Mouse (Mus musculus) midbrain, embryonic 11.5 days (tissue): ENCODE measurements around the gene Spaar. TPM values are rescaled to one million over a fixed set of nuclear protein-coding genes. Genes with fewer than 3 reads are reported as not detected.

Source experiments
- ATAC-seq: fragments of 200-750 bp; cut with Nextera tagmentation; 2 replicates; pipeline ENCODE4 v1.8.0; 2017; ENCODE audit warnings: moderate TSS enrichment, moderate library complexity; ENCODE audit not compliant: low FRiP score
- DNase-seq: peaks from one replicate; pipeline ENCODE4 v3.0.0; 2015; ENCODE audit warnings: low spot score; ENCODE audit errors: missing footprints
- H3K27ac ChIP-seq: fragments of 300-500 bp; sonication (generic); 2 replicates; pipeline ENCODE4 v1.5.1; 2014; ENCODE audit warnings: low read depth, low read length
- H3K27me3 ChIP-seq: fragments of 300-500 bp; sonication (generic); 2 replicates; pipeline ENCODE4 v1.6.1; 2014; ENCODE audit warnings: mild to moderate bottlenecking, low read length, moderate library complexity, mixed read lengths; ENCODE audit not compliant: control insufficient read depth, insufficient read depth
- H3K36me3 ChIP-seq: fragments of 300-500 bp; sonication (generic); 2 replicates; pipeline ENCODE4 v1.6.1; 2014; ENCODE audit warnings: mild to moderate bottlenecking, low read length, moderate library complexity, mixed read lengths; ENCODE audit not compliant: control insufficient read depth, insufficient read depth
- H3K4me1 ChIP-seq: fragments of 300-500 bp; sonication (generic); 2 replicates; pipeline ENCODE4 v1.6.1; 2014; ENCODE audit warnings: low read length; ENCODE audit not compliant: control insufficient read depth, insufficient read depth
- H3K4me2 ChIP-seq: fragments of 300-500 bp; sonication (generic); 2 replicates; pipeline ENCODE4 v1.6.1; 2014; ENCODE audit warnings: mild to moderate bottlenecking, moderate library complexity
- H3K4me3 ChIP-seq: fragments of 300-500 bp; sonication (generic); 2 replicates; pipeline ENCODE4 v1.5.1; 2014; ENCODE audit warnings: low read depth, low read length
- H3K9ac ChIP-seq: fragments of 300-500 bp; sonication (generic); 2 replicates; pipeline ENCODE4 v1.6.1; 2014; ENCODE audit warnings: low read length
- H3K9me3 ChIP-seq: fragments of 300-500 bp; sonication (generic); 2 replicates; pipeline ENCODE4 v1.6.1; 2016; ENCODE audit warnings: low read length; ENCODE audit not compliant: control insufficient read depth
- WGBS: fragments of 180-500 bp; shearing (Covaris S2); extraction: QIAGEN DNeasy Blood & Tissue Kit; methylation state at CpG from one replicate; pipeline ENCODE4 v1.1.7; 2014; 5-methylcytosine and 5-hydroxymethylcytosine counted together
- polyA plus RNA-seq: library from polyadenylated mRNA; unstranded; fragments of >200 nt; fragmentation: Nextera tagmentation; extraction: Ambion mirVana; gene quantifications from 2 replicates; pipeline ENCODE4 v1.2.1, GENCODE M21; 2014

Spaar gene
- polyA plus RNA-seq, 1 experiment from 2014 or later = 0.04 TPM

DNA sequence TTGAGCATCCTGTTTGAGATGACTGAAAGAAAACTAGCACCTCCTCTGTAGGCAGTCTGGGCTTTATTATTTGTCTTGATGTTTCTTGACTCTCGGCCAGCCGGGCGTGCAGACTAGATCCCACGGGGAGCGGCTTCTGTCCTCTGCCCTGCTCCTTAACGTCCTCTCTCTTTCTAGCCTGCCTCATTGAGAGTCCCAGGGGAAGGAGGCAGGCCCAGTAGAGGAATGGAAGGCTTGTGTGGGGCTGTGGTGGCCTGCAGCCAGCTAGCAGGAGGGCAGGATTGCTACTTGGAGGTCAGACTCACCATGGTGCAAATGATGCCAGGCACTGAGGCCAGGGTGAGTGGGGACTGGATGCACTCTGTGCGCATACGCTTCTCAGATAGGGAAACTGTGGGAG is 26.0 kb upstream of the Spaar start:
- Histone ChIP-seq H3K9me3 (no peaks in the 10 kb centered on the region), H3K27me3 (no peaks in the 10 kb centered on the region), H3K27ac (no peak overlapping the region), H3K9ac (no peak overlapping the region), H3K36me3 (no peaks in the 10 kb centered on the region), H3K4me3 (no peak overlapping the region), H3K4me1 (no peaks in the 10 kb centered on the region), H3K4me2 (no peak overlapping the region)
- no peak for DNase-seq
- no peak for ATAC-seq
- 82% methylated on average over 8 of the region's 8 CpGs for WGBS

DNA sequence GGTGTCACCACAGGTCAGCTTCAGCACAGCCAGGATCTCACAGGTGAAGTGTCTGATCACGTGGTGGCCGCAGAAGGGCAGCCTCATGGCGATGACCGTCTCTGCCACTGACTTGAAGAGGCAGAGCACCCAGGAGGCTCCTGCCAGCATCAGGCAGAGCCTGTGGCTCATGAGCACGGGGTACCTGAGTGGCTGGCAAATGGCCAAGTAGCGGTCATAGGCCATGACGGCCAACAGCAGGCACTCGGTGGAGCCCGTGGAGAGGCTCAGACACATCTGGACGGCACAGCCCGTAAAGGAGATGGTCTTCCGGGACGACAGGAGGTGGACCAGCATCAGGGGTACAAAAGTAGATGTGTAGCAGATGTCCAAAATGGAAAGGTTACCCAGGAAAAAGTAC is 23.8 kb upstream of the Spaar start:
- ATAC-seq = no peak
- no peaks in the 10 kb centered on the region for H3K36me3 ChIP-seq
- 89% methylated on average over 13 of the region's 13 CpGs for WGBS

DNA sequence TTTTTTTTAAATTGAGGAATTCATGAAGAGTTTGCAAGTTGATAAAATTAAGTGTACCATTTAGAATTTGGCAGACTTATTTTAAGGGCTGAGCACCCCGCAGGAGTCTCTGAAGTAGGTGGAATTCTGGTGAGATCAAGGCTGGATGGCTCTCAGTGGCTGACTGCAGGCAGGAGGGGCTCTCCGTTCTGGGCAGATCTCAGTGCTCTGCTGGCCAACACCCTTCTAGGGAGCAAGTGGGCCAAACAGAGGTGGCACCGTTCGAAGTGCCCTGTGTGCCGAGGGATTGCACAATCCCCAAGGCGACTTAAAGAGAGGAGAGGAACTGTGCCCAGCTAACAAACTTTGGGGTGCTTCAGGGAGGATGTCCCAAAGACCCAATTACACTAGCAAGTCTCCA is 20.0 kb upstream of the Spaar start, which contains the start of gene Olfr71:
Olfr71 (minus strand) TSS at position 387 of the 400 bp plus-strand sequence.
- WGBS = 81% methylated on average over 6 of the region's 6 CpGs
- H3K27ac ChIP-seq = no peak within 1 kb of the TSS
- H3K9me3 ChIP-seq = no peaks in the 10 kb centered on the region
- H3K9ac ChIP-seq = no peak within 1 kb of the TSS
- DNase-seq = peak; percentile 65
- ATAC-seq = no peak
- H3K4me2 ChIP-seq = no peak within 1 kb of the TSS
- H3K36me3 ChIP-seq = no peaks in the 10 kb centered on the region
- H3K27me3 ChIP-seq = no peaks in the 10 kb centered on the region
- H3K4me1 ChIP-seq = no peaks in the 10 kb centered on the region
- no peak within 1 kb of the TSS for H3K4me3 ChIP-seq

More for the DNA sequence above, 23.8 kb upstream of the Spaar start:
- no peak overlapping the region for H3K4me3 ChIP-seq
- H3K9ac ChIP-seq = no peak overlapping the region
- H3K9me3 ChIP-seq = no peaks in the 10 kb centered on the region
- no peaks in the 10 kb centered on the region for H3K27me3 ChIP-seq
- no peak overlapping the region for H3K27ac ChIP-seq
- DNase-seq = peak; percentile 56
- no peak overlapping the region for H3K4me2 ChIP-seq
- no peaks in the 10 kb centered on the region for H3K4me1 ChIP-seq

DNA sequence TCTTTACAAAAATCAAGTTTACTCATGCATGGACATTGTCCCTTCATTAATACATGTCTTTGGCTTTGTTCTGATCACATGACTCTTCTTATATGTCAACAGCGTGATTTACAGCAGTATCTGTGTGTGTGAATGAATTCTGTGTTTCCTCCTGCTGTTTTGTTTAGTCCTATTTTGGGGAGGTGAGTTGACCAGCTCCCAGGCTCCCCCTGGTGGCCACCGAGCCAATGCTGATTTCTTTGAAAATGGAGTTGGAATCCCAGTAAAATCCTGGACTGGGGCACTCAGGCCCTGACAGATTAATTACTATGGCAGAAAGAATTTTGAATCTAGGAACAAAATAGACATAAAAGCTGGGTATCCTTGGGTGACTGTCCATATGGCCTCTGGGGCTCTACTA is 18.0 kb upstream of the Spaar start:
- Histone ChIP-seq H3K36me3 (no peaks in the 10 kb centered on the region), H3K9ac (no peak overlapping the region), H3K4me1 (no peaks in the 10 kb centered on the region), H3K27me3 (no peaks in the 10 kb centered on the region), H3K9me3 (no peaks in the 10 kb centered on the region), H3K4me3 (no peak overlapping the region), H3K27ac (no peak overlapping the region), H3K4me2 (no peak overlapping the region)
- DNase-seq (peak; percentile 97), ATAC-seq (no peak)
- 2% methylated on average over 2 of the region's 2 CpGs for WGBS

DNA sequence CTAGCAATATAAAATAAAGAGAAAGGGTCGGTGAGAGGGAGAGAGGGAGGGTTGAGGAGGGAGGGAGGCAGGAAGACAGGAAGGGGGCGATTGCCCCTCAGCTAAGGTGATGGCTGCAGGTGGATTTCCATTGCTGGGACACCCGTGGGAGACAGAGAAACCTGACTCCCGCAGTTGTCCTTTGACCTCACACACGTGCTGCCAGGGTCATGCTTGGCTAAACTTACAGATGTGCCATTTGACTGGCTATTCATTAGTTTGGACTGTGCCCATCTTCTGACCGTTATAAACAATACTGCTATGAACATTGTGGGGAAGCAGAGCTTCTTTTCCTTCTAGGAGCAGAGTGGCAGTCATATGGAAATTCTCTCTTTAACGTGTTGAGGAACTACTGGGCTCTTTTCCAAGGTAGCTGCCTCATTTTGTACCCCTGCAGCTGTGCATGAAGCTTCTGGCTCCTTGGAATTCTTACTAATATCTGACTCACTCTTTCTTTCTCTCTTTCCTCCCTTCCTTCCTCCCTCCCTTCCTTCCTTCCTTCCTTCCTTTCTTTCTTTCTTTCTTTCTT is 16.1 kb upstream of the Spaar start:
- ATAC-seq (no peak), DNase-seq (peak; percentile 6)

DNA sequence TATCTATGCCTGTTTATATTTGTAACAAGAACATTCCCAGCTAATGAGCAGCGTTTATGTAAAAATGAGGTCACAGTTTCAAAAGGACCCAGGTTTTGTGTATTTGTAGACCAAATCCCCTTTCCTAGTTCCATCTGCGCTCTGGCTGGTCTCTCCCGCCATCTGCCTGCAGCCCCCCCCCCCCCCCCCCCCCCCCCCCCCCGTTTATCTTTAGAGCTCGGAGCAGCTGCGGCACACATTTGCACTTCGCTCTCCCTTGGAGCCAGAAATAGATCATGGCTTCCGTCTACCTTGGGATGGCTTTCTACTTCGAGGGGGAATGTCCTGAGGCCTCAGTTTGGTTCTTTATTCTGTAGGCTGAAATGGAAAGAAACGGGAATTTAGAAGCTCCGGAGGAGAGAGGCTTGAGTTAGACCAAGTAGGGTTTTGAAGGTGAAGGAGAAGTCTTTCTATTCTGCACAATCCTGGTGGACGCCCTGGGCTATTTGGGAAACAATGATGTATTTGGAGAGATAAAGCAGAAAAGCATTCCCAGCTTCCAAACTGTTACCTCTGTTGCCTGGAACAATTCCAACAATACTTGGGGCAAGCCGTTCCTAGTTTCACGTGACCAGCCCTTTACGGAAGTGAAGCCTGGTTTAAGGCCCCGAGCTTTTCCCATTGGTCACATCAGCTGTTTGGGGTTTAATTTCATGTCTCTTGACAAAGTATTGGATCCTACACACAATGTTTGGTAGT is 9.2 kb upstream of the Spaar start:
- Histone ChIP-seq H3K4me1 (no peaks in the 10 kb centered on the region), H3K9ac (no peak overlapping the region), H3K27ac (no peak overlapping the region), H3K4me3 (no peak overlapping the region), H3K27me3 (no peaks in the 10 kb centered on the region), H3K9me3 (no peaks in the 10 kb centered on the region), H3K36me3 (no peaks in the 10 kb centered on the region), H3K4me2 (no peak overlapping the region)
- ATAC-seq (no peak), DNase-seq (peak; percentile 86)
- 72% methylated on average over 14 of the region's 16 CpGs for whole genome bisulfite sequencing

More for the DNA sequence above, 16.1 kb upstream of the Spaar start:
- Histone ChIP-seq H3K9ac (no peak overlapping the region), H3K4me2 (no peak overlapping the region), H3K36me3 (no peaks in the 10 kb centered on the region), H3K4me1 (no peaks in the 10 kb centered on the region), H3K27ac (no peak overlapping the region), H3K4me3 (no peak overlapping the region), H3K27me3 (no peaks in the 10 kb centered on the region), H3K9me3 (no peaks in the 10 kb centered on the region)
- 45% methylated on average over 7 of the region's 7 CpGs for WGBS

DNA sequence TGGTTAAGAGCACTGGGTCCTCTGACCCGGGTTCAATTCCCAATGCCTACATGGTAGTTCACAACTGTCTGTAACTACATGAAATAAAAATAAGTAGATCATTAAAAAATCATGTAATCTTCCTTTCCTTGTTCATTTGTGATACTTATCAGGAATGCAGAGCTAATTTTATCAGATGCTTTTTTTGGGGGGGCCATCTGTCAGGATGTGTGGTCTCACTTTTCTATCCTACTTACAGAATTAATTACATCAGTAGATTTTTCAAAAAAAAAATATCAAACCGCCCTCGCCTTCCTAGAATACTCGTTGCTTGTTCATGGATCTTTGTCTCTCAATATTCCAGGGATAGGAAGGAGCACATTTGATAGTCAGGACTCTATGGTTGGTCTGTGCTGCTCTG is 7.6 kb upstream of the Spaar start:
- no peaks in the 10 kb centered on the region for H3K4me1 ChIP-seq
- H3K27me3 ChIP-seq = no peaks in the 10 kb centered on the region
- no peak overlapping the region for H3K4me3 ChIP-seq
- DNase-seq = no peak
- ATAC-seq = no peak
- H3K9ac ChIP-seq = no peak overlapping the region
- no peaks in the 10 kb centered on the region for H3K36me3 ChIP-seq
- H3K4me2 ChIP-seq = no peak overlapping the region
- 87% methylated on average over 4 of the region's 4 CpGs for WGBS
- H3K27ac ChIP-seq = no peak overlapping the region
- no peaks in the 10 kb centered on the region for H3K9me3 ChIP-seq

DNA sequence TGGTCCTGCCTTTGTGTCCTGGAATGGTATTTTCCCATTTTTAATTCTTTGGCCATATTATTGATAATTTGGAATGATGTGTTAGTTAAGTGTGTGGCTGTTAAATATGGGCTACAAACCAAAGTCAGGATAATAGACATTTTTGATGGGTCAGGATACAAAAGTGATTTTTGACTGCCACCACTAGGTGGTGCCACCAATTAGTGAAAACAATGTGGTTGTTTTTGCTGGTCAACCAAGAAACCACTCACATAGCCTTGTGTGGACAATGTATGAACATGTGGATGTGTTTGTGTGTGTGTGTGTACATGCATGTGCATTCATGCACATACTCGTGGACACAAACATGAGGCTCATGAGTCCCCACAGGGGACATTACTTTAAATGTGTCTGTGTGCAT is 5.1 kb upstream of the Spaar start:
- 30% methylated on average over 1 of the region's 1 CpGs for WGBS
- Histone ChIP-seq H3K4me3 (no peak overlapping the region), H3K9ac (no peak overlapping the region), H3K36me3 (no peaks in the 10 kb centered on the region), H3K4me2 (no peak overlapping the region), H3K4me1 (no peaks in the 10 kb centered on the region), H3K27me3 (no peaks in the 10 kb centered on the region), H3K27ac (no peak overlapping the region), H3K9me3 (no peaks in the 10 kb centered on the region)
- no peak for ATAC-seq
- peak; percentile 90 for DNase-seq

DNA sequence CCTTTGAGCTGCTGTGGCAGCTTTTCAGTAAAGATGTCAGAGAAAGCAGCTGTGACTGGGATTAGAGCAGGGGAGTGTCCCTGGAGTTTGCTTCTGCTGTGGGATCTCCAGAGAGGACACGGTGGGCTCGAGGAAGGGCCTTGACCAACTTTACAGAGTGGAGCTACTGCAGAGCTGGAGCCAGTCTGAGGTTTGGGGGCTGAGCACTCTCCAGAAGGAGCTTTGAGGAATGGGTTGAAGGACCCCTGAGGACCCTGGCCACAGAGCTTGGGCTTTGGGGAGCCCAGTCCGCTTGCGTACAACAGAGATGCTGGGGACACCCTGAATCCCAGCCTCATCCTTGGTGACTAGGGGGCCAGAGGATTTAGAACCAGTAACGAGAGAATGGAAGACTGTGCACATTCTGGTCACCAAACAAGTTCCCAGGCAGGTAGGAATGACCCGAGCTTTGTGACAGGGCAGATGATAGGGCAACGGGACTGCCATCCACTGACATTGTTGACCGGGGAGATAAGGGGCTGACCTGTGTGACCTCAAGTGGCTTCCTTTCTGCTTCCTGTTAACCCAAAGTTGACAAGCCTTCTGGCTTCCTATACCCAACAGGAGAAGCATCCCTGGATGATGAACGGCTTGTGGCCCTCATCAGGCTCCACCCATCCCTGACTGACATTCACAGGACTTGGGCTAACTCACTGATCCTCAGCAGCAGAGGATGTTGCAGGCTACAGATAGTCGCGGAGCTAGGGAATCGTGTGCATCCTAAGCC is 3.4 kb upstream of the Spaar start:
- no peak overlapping the region for H3K27ac ChIP-seq
- H3K36me3 ChIP-seq = no peaks in the 10 kb centered on the region
- no peak overlapping the region for H3K4me3 ChIP-seq
- no peak overlapping the region for H3K9ac ChIP-seq
- 74% methylated on average over 12 of the region's 12 CpGs for WGBS
- DNase-seq (no peak), ATAC-seq (no peak)
- H3K27me3 ChIP-seq = no peaks in the 10 kb centered on the region
- H3K4me1 ChIP-seq = no peaks in the 10 kb centered on the region
- H3K9me3 ChIP-seq = no peaks in the 10 kb centered on the region
- no peak overlapping the region for H3K4me2 ChIP-seq
